Comparison of ENCODE assay signal across 12 mouse cellular contexts in genomic region chr1:40230336-40230735, GRCm38 (mm10). TPM values are rescaled to one million over a fixed set of nuclear protein-coding genes. Genes with fewer than 3 reads are reported as not detected.
DNase-seq lines count a peak whose midpoint lies in the region; ATAC-seq and TF ChIP-seq lines count a peak whose summit lies in the region.
"Had no signal": no experiment of that assay in that cellular context is flagged by ENCODE, and none has a peak within 500 bp of the region (broad histone marks: within the 10 kb centered on the region; RNA-seq: fewer than 3 reads in every experiment).

No protein-coding gene starts in this region.

- H3K9ac ChIP-seq in liver, adult 2 months (ENCODE audit: low read depth, low read length): peak overlapping the region; percentile 47; the same call in 1 of the 2 replicates

- peaks cover 35% of the 10 kb centered on the region for H3K79me2 ChIP-seq in liver, adult 2 months (ENCODE audit: control insufficient read depth, insufficient read depth, low read length)

- WGBS in liver, adult 2 months: 44% methylated on average over 7 of the region's 7 CpGs

- DNase-seq in kidney, postnatal 14 days: peak; percentile 23
- no peak for DNase-seq in kidney, postnatal 10 days
- DNase-seq in c-Kit-positive CD71-negative TER-119-negative erythroid progenitor cells, embryonic 14.5 days (ENCODE audit: low read depth): peak; percentile 26
- no peak for DNase-seq in liver, adult 2 months (ENCODE audit: extremely low read depth, low read depth, low spot score)
- DNase-seq in layer of hippocampus, postnatal 14 days (ENCODE audit: low spot score in 2 of 2): no peak
- no peak for DNase-seq in cerebellum, adult 9-11 months
- no peak for DNase-seq in ovary, adult 18-20 months (ENCODE audit: low spot score)
- DNase-seq: cerebellum, adult 9-10 months; gastrocnemius, postnatal 14 days had no signal

- no peak for TF ChIP-seq POLR2A in liver, adult 2 months (IDR thresholded peaks at IDR 0.05; ENCODE audit: extremely low read depth, insufficient read depth, low read length)

- H3K4me1 ChIP-seq in liver, adult 2 months (ENCODE audit: control insufficient read depth, insufficient read depth, low read length): peaks cover 42% of the 10 kb centered on the region

- H3K4me3 ChIP-seq in liver, adult 2 months (ENCODE audit: insufficient read depth, low read depth, low read length): no peak overlapping the region
- H3K4me3 ChIP-seq: myocyte had no signal

- no peaks in the 10 kb centered on the region for H3K27me3 ChIP-seq in liver, adult 2 months (ENCODE audit: control insufficient read depth, insufficient read depth, low read length)

- peak overlapping the region; percentile 90 for H3K27ac ChIP-seq in liver, adult 2 months (replicated peaks; ENCODE audit: insufficient read depth, low read depth, low read length)

- H3K36me3 ChIP-seq in liver, adult 2 months (ENCODE audit: control insufficient read depth, insufficient read depth, low read length): peaks cover 24% of the 10 kb centered on the region

- TF ChIP-seq CTCF in liver, adult 2 months (IDR thresholded peaks at IDR 0.05; ENCODE audit: low read depth, low read length): no peak

- ATAC-seq in neutrophil, adult 5-6 weeks (ENCODE audit: extremely low read depth, insufficient number of reproducible peaks, low FRiP score, poor library complexity, severe bottlenecking): peak; percentile 36; the same call in 1 of the 2 replicates
- ATAC-seq: activated CD4-positive, CD25-positive, alpha-beta regulatory T cell, adult 4 months had no signal

RNA-seq across cellular contexts. Expression of gene Il1r1, which starts 5.5 kb away (rescaled TPM):
- 9.4 and 16.0 TPM in 2 replicates for total RNA-seq in liver, adult 2 months (2014; rRNA removed)
- 2.0 and 5.5 TPM in 2 replicates for polyA plus RNA-seq in liver, adult 2 months (2012; rRNA removed)
- 0.23 and 0.25 TPM in 2 replicates for total RNA-seq in neutrophil, adult 5-6 weeks (2017)
- total RNA-seq in layer of hippocampus, postnatal 14 days (2021): 1 to 10 TPM; 5.3 to 5.8 TPM

Comparison
In these comparisons a context has a peak if more than half of its experiments do, and no peak if none do; other contexts are left out.
1. DNase-seq: peak in kidney, postnatal 14 days (single experiment) and c-Kit-positive CD71-negative TER-119-negative erythroid progenitor cells, embryonic 14.5 days (single experiment); none in kidney, postnatal 10 days (single experiment), liver, adult 2 months (single experiment), layer of hippocampus, postnatal 14 days (0 of 2), cerebellum, adult 9-11 months (single experiment) and ovary, adult 18-20 months (single experiment).